Mouse (Mus musculus): ENCODE measurements around the gene Dpp4. TPM values are rescaled to one million over a fixed set of nuclear protein-coding genes. Genes with fewer than 3 reads are reported as not detected.

The Dpp4 gene
- polyA plus RNA-seq, 1 experiment from 2014 or later: 12.3 TPM

- Histone ChIP-seq H3K27ac (ENCODE audit: low read depth, low read length) (no peak overlapping the region), H3K9ac (ENCODE audit: low read depth, low read length) (no peak overlapping the region), H3K36me3 (ENCODE audit: control insufficient read depth, insufficient read depth, low read length) (no peaks in the 10 kb centered on the region), H3K27me3 (ENCODE audit: control insufficient read depth, insufficient read depth, low read length) (no peaks in the 10 kb centered on the region), H3K4me3 (ENCODE audit: low read depth, low read length) (no peak overlapping the region), H3K4me2 (no peak overlapping the region), H3K4me1 (ENCODE audit: control insufficient read depth, insufficient read depth, low read length) (no peaks in the 10 kb centered on the region), H3K9me3 (replicated peaks; ENCODE audit: control insufficient read depth, low read length) (no peaks in the 10 kb centered on the region)
- no peak for ATAC-seq (replicated peaks; ENCODE audit: insufficient number of reproducible peaks, low FRiP score, low TSS enrichment)
- WGBS (ENCODE audit: insufficient replicate concordance): 42% methylated on average over 3 of the region's 3 CpGs
Measured at GRCm38 (mm10) chr2:62319489-62319888, 92.5 kb downstream of the Dpp4 start.

- H3K27ac ChIP-seq (ENCODE audit: low read depth, low read length): no peak overlapping the region
- ATAC-seq (replicated peaks; ENCODE audit: insufficient number of reproducible peaks, low FRiP score, low TSS enrichment): no peak
- H3K36me3 ChIP-seq (ENCODE audit: control insufficient read depth, insufficient read depth, low read length): no peaks in the 10 kb centered on the region
- no peaks in the 10 kb centered on the region for H3K4me1 ChIP-seq (ENCODE audit: control insufficient read depth, insufficient read depth, low read length)
- 52% methylated on average over 2 of the region's 2 CpGs for WGBS (ENCODE audit: insufficient replicate concordance)
- H3K9ac ChIP-seq (ENCODE audit: low read depth, low read length): no peak overlapping the region
- no peak overlapping the region for H3K4me3 ChIP-seq (ENCODE audit: low read depth, low read length)
- H3K4me2 ChIP-seq: no peak overlapping the region
- no peaks in the 10 kb centered on the region for H3K9me3 ChIP-seq (replicated peaks; ENCODE audit: control insufficient read depth, low read length)
- no peaks in the 10 kb centered on the region for H3K27me3 ChIP-seq (ENCODE audit: control insufficient read depth, insufficient read depth, low read length)
Measured at GRCm38 (mm10) chr2:62316930-62317329, 95.1 kb downstream of the Dpp4 start.

GRCm38 (mm10) chr2:62307477-62307876, 104.6 kb downstream of the Dpp4 start:
- ATAC-seq (replicated peaks; ENCODE audit: insufficient number of reproducible peaks, low FRiP score, low TSS enrichment): no peak
- no peaks in the 10 kb centered on the region for H3K36me3 ChIP-seq (ENCODE audit: control insufficient read depth, insufficient read depth, low read length)
- H3K9ac ChIP-seq (ENCODE audit: low read depth, low read length): no peak overlapping the region
- WGBS (ENCODE audit: insufficient replicate concordance): 83% methylated on average over 2 of the region's 2 CpGs
- H3K27me3 ChIP-seq (ENCODE audit: control insufficient read depth, insufficient read depth, low read length): no peaks in the 10 kb centered on the region
- H3K9me3 ChIP-seq (replicated peaks; ENCODE audit: control insufficient read depth, low read length): no peaks in the 10 kb centered on the region
- H3K4me1 ChIP-seq (ENCODE audit: control insufficient read depth, insufficient read depth, low read length): no peaks in the 10 kb centered on the region
- no peak overlapping the region for H3K4me2 ChIP-seq
- no peak overlapping the region for H3K27ac ChIP-seq (ENCODE audit: low read depth, low read length)
- H3K4me3 ChIP-seq (ENCODE audit: low read depth, low read length): no peak overlapping the region

- Histone ChIP-seq H3K27me3 (ENCODE audit: control insufficient read depth, insufficient read depth, low read length) (no peaks in the 10 kb centered on the region), H3K4me1 (ENCODE audit: control insufficient read depth, insufficient read depth, low read length) (no peaks in the 10 kb centered on the region), H3K4me2 (no peak overlapping the region), H3K9ac (ENCODE audit: low read depth, low read length) (no peak overlapping the region), H3K36me3 (ENCODE audit: control insufficient read depth, insufficient read depth, low read length) (no peaks in the 10 kb centered on the region), H3K27ac (ENCODE audit: low read depth, low read length) (no peak overlapping the region), H3K4me3 (ENCODE audit: low read depth, low read length) (no peak overlapping the region), H3K9me3 (replicated peaks; ENCODE audit: control insufficient read depth, low read length) (no peaks in the 10 kb centered on the region)
- ATAC-seq (replicated peaks; ENCODE audit: insufficient number of reproducible peaks, low FRiP score, low TSS enrichment): no peak
- WGBS (ENCODE audit: insufficient replicate concordance): 79% methylated on average over 5 of the region's 5 CpGs
Measured at GRCm38 (mm10) chr2:62306978-62307377, 105.1 kb downstream of the Dpp4 start.

- Histone ChIP-seq H3K9ac (ENCODE audit: low read depth, low read length) (no peak overlapping the region), H3K4me3 (ENCODE audit: low read depth, low read length) (no peak overlapping the region), H3K4me1 (ENCODE audit: control insufficient read depth, insufficient read depth, low read length) (no peaks in the 10 kb centered on the region), H3K4me2 (no peak overlapping the region), H3K27me3 (ENCODE audit: control insufficient read depth, insufficient read depth, low read length) (no peaks in the 10 kb centered on the region), H3K27ac (ENCODE audit: low read depth, low read length) (no peak overlapping the region), H3K36me3 (ENCODE audit: control insufficient read depth, insufficient read depth, low read length) (no peaks in the 10 kb centered on the region), H3K9me3 (replicated peaks; ENCODE audit: control insufficient read depth, low read length) (no peaks in the 10 kb centered on the region)
- ATAC-seq (replicated peaks; ENCODE audit: insufficient number of reproducible peaks, low FRiP score, low TSS enrichment): no peak
- 85% methylated on average over 2 of the region's 2 CpGs for WGBS (ENCODE audit: insufficient replicate concordance)
Measured at GRCm38 (mm10) chr2:62301716-62302115, 110.3 kb downstream of the Dpp4 start.

- Histone ChIP-seq H3K27ac (ENCODE audit: low read depth, low read length) (no peak overlapping the region), H3K27me3 (ENCODE audit: control insufficient read depth, insufficient read depth, low read length) (no peaks in the 10 kb centered on the region), H3K9me3 (replicated peaks; ENCODE audit: control insufficient read depth, low read length) (no peaks in the 10 kb centered on the region), H3K9ac (ENCODE audit: low read depth, low read length) (no peak overlapping the region), H3K4me1 (ENCODE audit: control insufficient read depth, insufficient read depth, low read length) (no peaks in the 10 kb centered on the region), H3K4me2 (no peak overlapping the region), H3K36me3 (ENCODE audit: control insufficient read depth, insufficient read depth, low read length) (no peaks in the 10 kb centered on the region), H3K4me3 (ENCODE audit: low read depth, low read length) (no peak overlapping the region)
- 75% methylated on average over 2 of the region's 2 CpGs for WGBS (ENCODE audit: insufficient replicate concordance)
- ATAC-seq (replicated peaks; ENCODE audit: insufficient number of reproducible peaks, low FRiP score, low TSS enrichment): no peak
Measured at GRCm38 (mm10) chr2:62293846-62294245, 118.2 kb downstream of the Dpp4 start.

GRCm38 (mm10) chr2:62287532-62287931, 124.5 kb downstream of the Dpp4 start:
- WGBS (ENCODE audit: insufficient replicate concordance): 41% methylated on average over 4 of the region's 4 CpGs
- H3K4me1 ChIP-seq (ENCODE audit: control insufficient read depth, insufficient read depth, low read length): no peaks in the 10 kb centered on the region
- no peaks in the 10 kb centered on the region for H3K9me3 ChIP-seq (replicated peaks; ENCODE audit: control insufficient read depth, low read length)
- no peak overlapping the region for H3K9ac ChIP-seq (ENCODE audit: low read depth, low read length)
- H3K4me3 ChIP-seq (ENCODE audit: low read depth, low read length): no peak overlapping the region
- no peak for ATAC-seq (replicated peaks; ENCODE audit: insufficient number of reproducible peaks, low FRiP score, low TSS enrichment)
- H3K27me3 ChIP-seq (ENCODE audit: control insufficient read depth, insufficient read depth, low read length): no peaks in the 10 kb centered on the region
- no peak overlapping the region for H3K4me2 ChIP-seq
- H3K27ac ChIP-seq (ENCODE audit: low read depth, low read length): no peak overlapping the region
- H3K36me3 ChIP-seq (ENCODE audit: control insufficient read depth, insufficient read depth, low read length): no peaks in the 10 kb centered on the region

- Histone ChIP-seq H3K4me2 (no peak overlapping the region), H3K9ac (ENCODE audit: low read depth, low read length) (no peak overlapping the region), H3K4me3 (ENCODE audit: low read depth, low read length) (no peak overlapping the region), H3K4me1 (ENCODE audit: control insufficient read depth, insufficient read depth, low read length) (no peaks in the 10 kb centered on the region), H3K27ac (ENCODE audit: low read depth, low read length) (no peak overlapping the region), H3K27me3 (ENCODE audit: control insufficient read depth, insufficient read depth, low read length) (no peaks in the 10 kb centered on the region), H3K36me3 (ENCODE audit: control insufficient read depth, insufficient read depth, low read length) (no peaks in the 10 kb centered on the region), H3K9me3 (replicated peaks; ENCODE audit: control insufficient read depth, low read length) (no peaks in the 10 kb centered on the region)
- 2% methylated on average over 2 of the region's 2 CpGs for WGBS (ENCODE audit: insufficient replicate concordance)
- no peak for ATAC-seq (replicated peaks; ENCODE audit: insufficient number of reproducible peaks, low FRiP score, low TSS enrichment)
Measured at GRCm38 (mm10) chr2:62285847-62286246, 126.2 kb downstream of the Dpp4 start.

- 84% methylated on average over 2 of the region's 2 CpGs for WGBS (ENCODE audit: insufficient replicate concordance)
- H3K27ac ChIP-seq (ENCODE audit: low read depth, low read length): no peak overlapping the region
- no peak overlapping the region for H3K9ac ChIP-seq (ENCODE audit: low read depth, low read length)
- H3K4me2 ChIP-seq: no peak overlapping the region
- H3K27me3 ChIP-seq (ENCODE audit: control insufficient read depth, insufficient read depth, low read length): no peaks in the 10 kb centered on the region
- H3K4me3 ChIP-seq (ENCODE audit: low read depth, low read length): no peak overlapping the region
- no peaks in the 10 kb centered on the region for H3K9me3 ChIP-seq (replicated peaks; ENCODE audit: control insufficient read depth, low read length)
- ATAC-seq (replicated peaks; ENCODE audit: insufficient number of reproducible peaks, low FRiP score, low TSS enrichment): no peak
- no peaks in the 10 kb centered on the region for H3K4me1 ChIP-seq (ENCODE audit: control insufficient read depth, insufficient read depth, low read length)
- no peaks in the 10 kb centered on the region for H3K36me3 ChIP-seq (ENCODE audit: control insufficient read depth, insufficient read depth, low read length)
Measured at GRCm38 (mm10) chr2:62285026-62285425, 127.0 kb downstream of the Dpp4 start.

Measured in heart, embryonic 11.5 days (tissue).